Mouse (Mus musculus) E14TG2a.4 (cell line): Measurements from ENCODE around the gene Rapgef1.
"Not testable (repeated sequence)": the region's sequence is repeated elsewhere in the genome, so short reads cannot be mapped to it uniquely, and the experiment has no call there.

Experiments
- H3K27me3 ChIP-seq: 2 replicates; pipeline ENCODE4 v1.6.1; 2014; ENCODE audit warnings: low read length, control low read depth; ENCODE audit not compliant: insufficient read depth
- H3K36me3 ChIP-seq: 2 replicates; pipeline ENCODE4 v1.6.1; 2014; ENCODE audit warnings: low read length, control low read depth; ENCODE audit not compliant: insufficient read depth
- H3K4me1 ChIP-seq: replicated peaks from 2 replicates; pipeline ENCODE4 v1.6.1; 2014; ENCODE audit warnings: low read depth, low read length, control low read depth
- H3K4me3 ChIP-seq: replicated peaks from 2 replicates; pipeline ENCODE4 v1.5.1; 2014; ENCODE audit warnings: mild to moderate bottlenecking, low read length
- H3K9me3 ChIP-seq: 2 replicates; pipeline ENCODE4 v1.6.1; 2014; ENCODE audit warnings: low read length, control low read depth
- CTCF ChIP-seq: conservative IDR thresholded peaks from 2 replicates; pipeline ENCODE4 v1.5.1; 2014; ENCODE audit warnings: low read length
- NANOG ChIP-seq: IDR thresholded peaks from 2 replicates; pipeline ENCODE4 v1.6.1; 2014; ENCODE audit warnings: borderline replicate concordance, low read length, mixed read lengths
- POU5F1 ChIP-seq: IDR thresholded peaks from 2 replicates; pipeline ENCODE4 v1.6.1; 2014; ENCODE audit warnings: low read length, borderline replicate concordance

The Rapgef1 gene

DNA sequence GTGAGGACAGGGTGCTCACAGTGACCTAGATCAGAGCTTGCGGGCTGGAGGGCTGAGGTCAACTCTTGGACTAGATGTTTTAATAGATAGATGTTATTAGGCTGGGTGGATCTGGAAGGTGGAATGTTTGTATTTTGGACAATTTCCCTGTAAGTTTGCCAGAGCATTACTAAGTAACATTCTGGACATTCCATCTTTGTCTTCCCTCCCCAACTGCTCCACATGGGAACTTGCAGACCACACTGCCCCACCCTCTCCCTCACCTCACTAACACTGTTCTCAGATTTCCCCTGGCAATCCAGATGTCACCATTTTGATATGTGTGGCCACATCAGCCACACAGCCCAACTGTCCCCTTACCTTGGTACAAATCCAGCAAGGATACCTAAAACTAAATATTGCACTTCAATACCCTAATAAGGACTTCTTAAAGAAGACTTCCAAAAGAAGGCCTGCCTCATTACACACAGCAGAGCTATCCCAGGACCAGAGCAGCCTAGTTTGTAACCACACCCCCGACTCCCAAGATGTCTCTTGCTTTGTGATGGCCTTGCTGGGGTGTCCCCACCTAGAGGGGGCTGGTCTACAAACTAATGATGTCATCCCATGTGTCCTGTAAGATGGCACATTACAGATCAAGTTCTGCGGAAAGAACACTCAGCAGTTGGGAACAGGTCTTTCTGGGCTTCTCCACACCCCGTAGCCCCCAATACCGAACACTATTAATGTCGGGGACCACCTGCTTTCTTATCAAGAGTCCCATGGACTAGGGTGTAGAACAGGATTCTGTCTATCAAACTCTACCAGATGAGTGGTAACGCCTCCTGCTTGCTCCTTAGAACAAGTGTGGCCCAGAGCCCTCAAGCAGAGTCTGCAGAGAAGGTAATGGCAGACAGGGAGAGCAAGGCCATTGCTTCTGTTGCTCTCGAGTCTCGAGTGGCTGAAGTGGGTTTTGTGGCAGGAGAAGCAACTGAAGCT is 83.9 kb downstream of the Rapgef1 start:
- Histone ChIP-seq H3K4me3 (no peak overlapping the region), H3K27me3 (no peaks in the 10 kb centered on the region), H3K4me1 (peaks cover 74% of the 10 kb centered on the region), H3K36me3 (peaks cover 97% of the 10 kb centered on the region), H3K9me3 (no peaks in the 10 kb centered on the region)
- TF ChIP-seq POU5F1 (no peak), NANOG (no peak), CTCF (no peak)

GRCm38 (mm10) chr2:29705493-29705892 is 86.0 kb downstream of the Rapgef1 start:
- H3K9me3 ChIP-seq: no peaks in the 10 kb centered on the region
- TF ChIP-seq NANOG (no peak), POU5F1 (no peak), CTCF (no peak)

DNA sequence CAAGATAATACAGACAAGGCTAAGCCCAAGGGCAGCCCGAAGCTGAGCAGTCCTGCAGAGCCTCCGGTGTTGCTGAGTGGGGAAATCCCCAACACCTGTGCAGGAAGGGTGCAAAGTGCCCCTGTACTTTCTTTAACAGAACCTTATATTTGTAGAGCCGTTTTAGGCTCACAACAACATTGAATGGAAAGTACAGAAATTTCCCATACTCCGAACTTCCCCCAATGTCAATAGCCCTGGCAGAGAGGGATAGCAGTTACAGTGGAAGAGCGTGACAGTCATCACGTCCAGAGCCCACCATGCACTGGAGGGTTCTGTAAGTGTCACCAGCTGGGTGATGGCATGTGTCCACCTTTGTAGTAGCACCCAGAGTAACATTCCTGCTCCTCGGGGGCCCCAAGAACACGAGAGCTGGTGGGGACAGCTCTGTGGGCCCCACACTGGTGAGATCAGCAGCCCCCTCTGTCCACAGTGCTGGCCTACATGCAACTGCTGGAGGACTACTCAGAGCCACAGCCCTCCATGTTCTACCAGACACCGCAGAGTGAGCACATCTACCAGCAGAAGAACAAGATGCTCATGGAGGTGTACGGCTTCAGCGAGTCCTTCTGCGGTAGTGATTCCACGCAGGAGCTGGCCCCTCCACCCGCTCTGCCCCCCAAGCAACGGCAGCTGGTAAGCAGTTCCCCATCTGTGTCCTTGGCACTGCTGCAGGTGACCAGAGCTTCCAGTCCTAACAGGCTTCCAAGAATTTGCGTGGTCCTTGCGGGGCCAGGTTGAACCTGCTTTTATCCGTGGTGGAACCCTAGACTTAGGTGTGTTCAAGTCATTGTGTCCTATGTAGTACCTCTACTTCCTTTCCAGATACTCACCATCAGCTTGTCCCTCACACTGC is 87.5 kb downstream of the Rapgef1 start:
- Histone ChIP-seq H3K36me3 (peaks cover 90% of the 10 kb centered on the region), H3K27me3 (no peaks in the 10 kb centered on the region), H3K9me3 (no peaks in the 10 kb centered on the region), H3K4me3 (0 out of 2 replicates have a peak overlapping the region, but pooled peaks have one; percentile 23), H3K4me1 (peaks cover 71% of the 10 kb centered on the region)
- TF ChIP-seq POU5F1 (no peak), NANOG (no peak), CTCF (no peak)

More at GRCm38 (mm10) chr2:29705493-29705892, 86.0 kb downstream of the Rapgef1 start:
- no peaks in the 10 kb centered on the region for H3K27me3 ChIP-seq
- peaks cover 93% of the 10 kb centered on the region for H3K36me3 ChIP-seq
- H3K4me3 ChIP-seq: no peak overlapping the region
- H3K4me1 ChIP-seq: peaks cover 70% of the 10 kb centered on the region

GRCm38 (mm10) chr2:29707731-29708130 is 88.2 kb downstream of the Rapgef1 start:
- Histone ChIP-seq H3K27me3 (no peaks in the 10 kb centered on the region), H3K4me3 (0 out of 2 replicates have a peak overlapping the region, but pooled peaks have one; percentile 23), H3K9me3 (no peaks in the 10 kb centered on the region), H3K36me3 (peaks cover 90% of the 10 kb centered on the region), H3K4me1 (peaks cover 73% of the 10 kb centered on the region)
- no peak for TF ChIP-seq POU5F1
- no peak for TF ChIP-seq NANOG
- TF ChIP-seq CTCF: peak; percentile 31

DNA sequence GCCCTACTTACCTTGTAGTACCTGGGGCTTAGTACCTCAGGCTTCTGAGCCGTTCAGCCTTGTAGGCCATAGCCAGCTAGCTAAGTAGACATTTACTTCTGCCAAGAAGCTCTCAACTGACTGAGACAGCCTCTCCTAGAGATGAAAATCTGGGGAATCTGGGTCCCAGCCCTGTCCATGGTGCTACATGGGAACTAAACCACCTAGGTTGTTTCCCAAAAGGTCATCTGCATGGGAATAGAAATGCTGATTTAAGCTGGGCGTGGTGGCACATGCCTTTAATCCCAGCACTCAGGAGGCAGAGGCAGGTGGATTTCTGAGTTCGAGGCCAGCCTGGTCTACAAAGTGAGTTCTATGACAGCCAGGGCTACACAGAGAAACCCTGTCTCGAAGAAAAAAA is 88.7 kb downstream of the Rapgef1 start:
- peak; percentile 38; the same call in 1 of the 2 replicates for TF ChIP-seq NANOG
- peaks cover 78% of the 10 kb centered on the region for H3K4me1 ChIP-seq

GRCm38 (mm10) chr2:29711038-29711437 is 91.5 kb downstream of the Rapgef1 start:
- Histone ChIP-seq H3K4me1 (peaks cover 92% of the 10 kb centered on the region), H3K4me3 (no peak overlapping the region), H3K27me3 (no peaks in the 10 kb centered on the region), H3K9me3 (no peaks in the 10 kb centered on the region), H3K36me3 (peaks cover 90% of the 10 kb centered on the region)
- TF ChIP-seq NANOG (no peak), POU5F1 (no peak), CTCF (no peak)

More for the DNA sequence above, 88.7 kb downstream of the Rapgef1 start:
- H3K9me3 ChIP-seq, H3K4me3 ChIP-seq, H3K27me3 ChIP-seq: not testable (repeated sequence)
- peaks cover 90% of the 10 kb centered on the region for H3K36me3 ChIP-seq

GRCm38 (mm10) chr2:29711877-29712276 is 92.4 kb downstream of the Rapgef1 start:
- Histone ChIP-seq H3K4me3 (no peak overlapping the region), H3K36me3 (peaks cover 83% of the 10 kb centered on the region), H3K27me3 (no peaks in the 10 kb centered on the region), H3K9me3 (no peaks in the 10 kb centered on the region), H3K4me1 (peaks cover 92% of the 10 kb centered on the region)
- TF ChIP-seq NANOG (no peak), CTCF (no peak), POU5F1 (no peak)

DNA sequence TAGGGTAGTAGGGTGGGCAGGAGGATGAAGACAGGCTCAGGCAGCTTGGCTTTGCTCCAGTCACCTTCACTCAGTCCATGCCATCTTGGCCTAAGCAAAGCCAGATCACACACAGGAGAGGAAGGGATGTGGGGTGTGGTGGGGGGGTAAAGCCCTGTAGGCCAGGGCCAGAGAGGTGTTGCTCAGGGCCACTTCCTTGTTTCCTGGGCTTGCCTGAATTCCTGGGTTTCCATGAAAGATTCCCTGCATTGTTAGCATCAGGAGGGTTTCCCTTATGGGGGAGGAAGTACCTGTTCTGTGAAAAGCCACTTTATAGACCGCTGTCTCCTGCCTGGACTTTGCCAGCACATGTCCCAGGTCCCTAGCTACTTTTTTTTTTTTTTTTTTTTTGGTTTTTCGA is 94.0 kb downstream of the Rapgef1 start:
- no peaks in the 10 kb centered on the region for H3K9me3 ChIP-seq
- H3K36me3 ChIP-seq: peaks cover 82% of the 10 kb centered on the region
- no peak overlapping the region for H3K4me3 ChIP-seq
- H3K4me1 ChIP-seq: peaks cover 93% of the 10 kb centered on the region
- no peak for TF ChIP-seq POU5F1
- no peak for TF ChIP-seq CTCF
- TF ChIP-seq NANOG: no peak
- H3K27me3 ChIP-seq: no peaks in the 10 kb centered on the region
